Mouse (Mus musculus): ENCODE measurements at regions not wholly inside any gene's neighbourhood (a gene's known extent, or its start where the extent isn't known, plus 50 kb on each side); places are given as distances from the start of the nearest gene placed in this dataset.

DNA sequence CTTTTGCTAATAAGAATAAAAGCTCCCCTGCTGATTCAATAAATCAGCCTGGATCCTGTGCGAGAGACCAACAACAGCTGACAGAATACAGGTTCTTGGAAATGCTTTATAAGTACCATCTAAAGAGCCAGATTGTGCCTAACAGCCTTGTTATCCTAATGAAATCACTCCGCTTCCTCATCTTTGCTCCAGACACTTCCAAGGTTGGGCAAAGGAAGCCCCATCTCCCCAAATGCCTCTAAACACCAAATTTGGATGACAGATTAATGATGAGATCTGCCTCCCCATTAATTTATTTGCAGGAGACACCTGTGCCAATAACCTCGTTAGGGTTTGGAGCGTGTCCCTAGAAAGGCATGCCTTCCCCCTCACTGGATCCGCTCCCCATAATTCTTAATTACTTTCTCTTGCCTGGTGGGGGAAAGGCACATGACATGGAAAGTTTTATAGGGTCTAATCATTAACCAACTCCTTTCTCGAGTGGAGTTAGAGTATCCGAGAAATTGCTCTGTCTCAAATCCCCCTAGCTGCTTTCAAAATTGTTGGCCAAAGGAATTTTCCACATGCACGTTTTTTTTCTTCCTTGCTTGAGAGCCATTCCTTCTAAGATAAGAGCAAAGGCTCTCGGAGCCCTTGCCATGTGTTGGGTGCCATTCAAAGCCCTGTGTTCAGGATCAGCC is 179.9 kb upstream of the Esrrg start:
- no peak overlapping the region for H3K27ac ChIP-seq (ENCODE audit: insufficient read depth, low read depth)
- dilution Hi-C loops (cut with MboI; ENCODE audit: extremely low pct_ligation_motif_present, extremely low pct_unique_long_range_greater_than_20kb, low sequenced_read_pairs) (no loop called here), in situ Hi-C loops (cut with MboI; ENCODE audit: low pct_ligation_motif_present, low pct_unique_long_range_greater_than_20kb, low sequenced_read_pairs) (no loop called here)
- no peak overlapping the region for H3K4me3 ChIP-seq (replicated peaks in 1 of 3; ENCODE audit: low read depth in 2 of 3, low read length in 2 of 3, poor library complexity in 1 of 3)
- no peak for DNase-seq (ENCODE audit: extremely low read depth)
- no peak overlapping the region for H3K4me2 ChIP-seq (ENCODE audit: insufficient read depth, low read depth, poor library complexity, severe bottlenecking)
- H3K9me3 ChIP-seq (replicated peaks; ENCODE audit: low read length) = no peaks in the 10 kb centered on the region
- TF ChIP-seq EP300 (IDR thresholded peaks at IDR 0.05; ENCODE audit: low read length) = no peak
- H3K36me3 ChIP-seq (replicated peaks in 1 of 2; ENCODE audit: control insufficient read depth in 1 of 2, insufficient read depth in 1 of 2, low read length in 1 of 2) = no peaks in the 10 kb centered on the region
- H3K79me2 ChIP-seq (replicated peaks; ENCODE audit: control insufficient read depth, extremely low read depth, insufficient read depth, poor library complexity, severe bottlenecking) = no peaks in the 10 kb centered on the region
- no peaks in the 10 kb centered on the region for H3K4me1 ChIP-seq (ENCODE audit: control insufficient read depth in 1 of 2, insufficient read depth in 2 of 2)
- H3K9ac ChIP-seq (ENCODE audit: insufficient read depth, low read depth) = no peak overlapping the region
- H3K27me3 ChIP-seq (replicated peaks) = no peaks in the 10 kb centered on the region

DNA sequence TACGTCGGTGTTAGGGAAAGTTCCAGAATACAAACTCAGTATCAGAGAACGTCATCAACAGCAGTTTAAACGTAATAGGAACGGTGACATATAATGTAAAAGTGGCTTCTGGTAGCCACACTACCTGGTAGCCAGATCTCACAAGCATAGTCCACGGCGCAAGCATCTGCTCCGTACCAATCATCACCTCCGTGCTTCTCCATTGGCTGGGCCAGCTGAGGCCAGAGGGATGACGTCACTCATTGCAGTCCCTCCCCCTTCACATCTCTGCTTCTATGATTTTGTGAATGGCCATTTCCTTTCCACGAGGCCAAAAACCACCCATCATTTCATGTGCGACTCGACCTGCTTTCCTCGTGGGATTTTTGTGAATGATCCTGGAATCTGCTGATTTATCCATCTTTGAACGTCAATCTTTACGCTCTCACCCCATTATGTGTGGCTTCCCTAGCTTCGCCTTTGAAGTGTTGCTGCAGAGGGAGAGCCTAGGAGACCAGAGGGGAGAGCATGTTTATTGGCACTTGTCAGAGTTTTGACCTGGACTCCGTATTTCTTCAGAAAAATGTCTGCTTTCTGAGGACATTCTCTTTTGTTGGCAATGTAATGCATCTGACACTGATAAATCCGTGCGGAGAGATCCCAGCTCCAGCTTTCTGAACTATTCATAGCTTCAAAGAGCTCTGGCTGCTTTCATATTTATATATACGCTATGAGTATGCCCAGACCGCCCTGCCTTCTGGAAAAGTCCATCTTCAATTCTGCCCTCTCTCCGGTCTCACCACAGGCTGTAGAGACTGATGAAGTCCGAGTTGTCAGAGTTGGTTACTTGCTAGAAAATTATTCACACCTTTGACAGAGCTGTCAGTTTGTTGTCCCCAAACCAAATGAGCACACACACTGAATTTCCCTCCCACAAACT is 174.6 kb upstream of the Esrrg start:
- Histone ChIP-seq H3K4me1 (ENCODE audit: control insufficient read depth in 1 of 2, insufficient read depth in 2 of 2) (no peaks in the 10 kb centered on the region), H3K4me3 (replicated peaks in 1 of 3; ENCODE audit: low read depth in 2 of 3, low read length in 2 of 3, poor library complexity in 1 of 3) (no peak overlapping the region), H3K27me3 (replicated peaks) (no peaks in the 10 kb centered on the region), H3K27ac (ENCODE audit: insufficient read depth, low read depth) (no peak overlapping the region), H3K9me3 (replicated peaks; ENCODE audit: low read length) (no peaks in the 10 kb centered on the region), H3K9ac (ENCODE audit: insufficient read depth, low read depth) (no peak overlapping the region), H3K36me3 (replicated peaks in 1 of 2; ENCODE audit: control insufficient read depth in 1 of 2, insufficient read depth in 1 of 2, low read length in 1 of 2) (no peaks in the 10 kb centered on the region), H3K79me2 (replicated peaks; ENCODE audit: control insufficient read depth, extremely low read depth, insufficient read depth, poor library complexity, severe bottlenecking) (no peaks in the 10 kb centered on the region), H3K4me2 (ENCODE audit: insufficient read depth, low read depth, poor library complexity, severe bottlenecking) (no peak overlapping the region)
- dilution Hi-C loops (cut with MboI; ENCODE audit: extremely low pct_ligation_motif_present, extremely low pct_unique_long_range_greater_than_20kb, low sequenced_read_pairs) = no loop called here
- DNase-seq (ENCODE audit: extremely low read depth) = no peak
- in situ Hi-C loops (cut with MboI; ENCODE audit: low pct_ligation_motif_present, low pct_unique_long_range_greater_than_20kb, low sequenced_read_pairs) = no loop called here
- TF ChIP-seq MEF2A (IDR thresholded peaks at IDR 0.05; ENCODE audit: borderline replicate concordance, low read depth, low read length) = no peak
- no peak for TF ChIP-seq JUND (conservative IDR thresholded peaks at IDR 0.05; ENCODE audit: low read depth, low read length)
- TF ChIP-seq E2F4 (IDR thresholded peaks at IDR 0.05; ENCODE audit: insufficient replicate concordance, low read depth, low read length) = no peak
- TF ChIP-seq NELFE (IDR thresholded peaks at IDR 0.05; ENCODE audit: low read depth, low read length) = no peak
- TF ChIP-seq SMC3 (IDR thresholded peaks at IDR 0.05; ENCODE audit: low read depth, low read length) = no peak
- TF ChIP-seq JUN (IDR thresholded peaks at IDR 0.05; ENCODE audit: insufficient read depth, low read depth, low read length) = no peak
- no peak for TF ChIP-seq MAX (IDR thresholded peaks at IDR 0.05; ENCODE audit: low read length)

DNA sequence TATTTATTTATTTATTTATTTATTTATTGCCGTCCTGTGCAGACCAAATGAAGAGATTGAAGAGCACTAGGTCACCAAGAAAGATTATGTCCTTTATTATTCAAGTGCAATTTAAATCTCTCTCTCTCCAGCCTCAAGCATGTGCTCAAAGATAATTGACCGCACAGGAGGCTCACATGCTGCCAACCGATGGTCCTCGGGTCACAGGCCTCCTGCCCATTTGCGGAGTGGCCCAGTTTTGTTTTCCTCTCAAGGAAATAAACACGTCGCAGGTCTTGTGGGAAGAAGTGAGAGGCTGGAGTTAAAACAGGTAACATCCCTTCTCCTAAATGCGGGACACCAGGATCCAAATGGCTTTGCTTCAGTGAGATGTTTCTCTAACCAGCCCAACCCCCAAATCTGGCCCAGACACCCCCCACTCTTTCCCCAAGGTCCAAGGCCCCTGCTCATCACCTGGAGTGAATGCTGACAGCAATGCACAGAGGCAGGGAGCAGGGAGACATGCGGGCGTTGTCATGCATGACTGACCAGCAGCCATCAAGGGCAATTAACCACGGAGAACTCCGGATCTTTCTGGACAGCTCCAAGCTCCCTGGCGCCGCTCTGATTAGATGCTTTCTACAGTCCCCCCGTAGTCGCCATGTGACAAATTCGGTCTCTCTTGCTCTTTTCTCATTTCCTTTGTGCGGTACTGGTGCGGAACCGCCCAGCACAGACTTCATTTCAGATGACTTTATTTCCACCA is 169.2 kb upstream of the Esrrg start:
- H3K9ac ChIP-seq (ENCODE audit: insufficient read depth, low read depth) = no peak overlapping the region
- in situ Hi-C loops (cut with MboI; ENCODE audit: low pct_ligation_motif_present, low pct_unique_long_range_greater_than_20kb, low sequenced_read_pairs) = no loop called here
- dilution Hi-C loops (cut with MboI; ENCODE audit: extremely low pct_ligation_motif_present, extremely low pct_unique_long_range_greater_than_20kb, low sequenced_read_pairs) = no loop called here
- no peaks in the 10 kb centered on the region for H3K27me3 ChIP-seq (replicated peaks)
- H3K36me3 ChIP-seq (replicated peaks in 1 of 2; ENCODE audit: control insufficient read depth in 1 of 2, insufficient read depth in 1 of 2, low read length in 1 of 2) = no peaks in the 10 kb centered on the region
- TF ChIP-seq PAX5 (IDR thresholded peaks at IDR 0.05; ENCODE audit: low read length) = no peak
- no peak for TF ChIP-seq MEF2A (IDR thresholded peaks at IDR 0.05; ENCODE audit: borderline replicate concordance, low read depth, low read length)
- TF ChIP-seq ELF1 (IDR thresholded peaks at IDR 0.05; ENCODE audit: low read depth, low read length) = no peak
- no peak for TF ChIP-seq MAX (IDR thresholded peaks at IDR 0.05; ENCODE audit: low read length)
- TF ChIP-seq ZC3H11A (IDR thresholded peaks at IDR 0.05; ENCODE audit: low read depth, low read length) = no peak
- TF ChIP-seq RAD21 (IDR thresholded peaks at IDR 0.05; ENCODE audit: low read depth, low read length) = no peak
- no peak for TF ChIP-seq NRF1 (IDR thresholded peaks at IDR 0.05; ENCODE audit: low read depth, low read length)
- TF ChIP-seq HCFC1 (IDR thresholded peaks at IDR 0.05; ENCODE audit: low read depth, low read length) = no peak
- TF ChIP-seq TBP (conservative IDR thresholded peaks at IDR 0.05; ENCODE audit: low read depth, low read length) = no peak
- H3K4me2 ChIP-seq (ENCODE audit: insufficient read depth, low read depth, poor library complexity, severe bottlenecking) = no peak overlapping the region
- no peak overlapping the region for H3K27ac ChIP-seq (ENCODE audit: insufficient read depth, low read depth)
- no peak overlapping the region for H3K4me3 ChIP-seq (replicated peaks in 1 of 3; ENCODE audit: low read depth in 2 of 3, low read length in 2 of 3, poor library complexity in 1 of 3)
- H3K9me3 ChIP-seq (replicated peaks; ENCODE audit: low read length) = no peaks in the 10 kb centered on the region
- H3K4me1 ChIP-seq (ENCODE audit: control insufficient read depth in 1 of 2, insufficient read depth in 2 of 2) = no peaks in the 10 kb centered on the region
- no peak for DNase-seq (ENCODE audit: extremely low read depth)
- H3K79me2 ChIP-seq (replicated peaks; ENCODE audit: control insufficient read depth, extremely low read depth, insufficient read depth, poor library complexity, severe bottlenecking) = no peaks in the 10 kb centered on the region

All from CH12.LX (cell line).